Mouse (Mus musculus) layer of hippocampus, postnatal 25 days (tissue): ENCODE results near the gene Qk. TPM values are rescaled to one million over a fixed set of nuclear protein-coding genes. Genes with fewer than 3 reads are reported as not detected.

Experiments
- DNase-seq, 2 experiments: peaks; one replicate each; pipeline ENCODE4 v3.0.0; 2022; ENCODE audit warnings: mixed read lengths in 2 of 2, low spot score in 1 of 2; ENCODE audit errors: extremely low spot score in 1 of 2
- total RNA-seq, 2 experiments: library from RNA; stranded (reverse); gene quantifications; 2 replicates each; pipeline ENCODE4 v1.2.3; 2021

The Qk gene
- total RNA-seq, 2 experiments from 2014 or later = 413 to 454 TPM

- DNase-seq = no peak
Measured at GRCm38 (mm10) chr17:10269518-10269917, 50.1 kb downstream of the Qk start.

- DNase-seq = no peak
Measured at GRCm38 (mm10) chr17:10268468-10268867, 51.2 kb downstream of the Qk start.

- no peak for DNase-seq
Measured at GRCm38 (mm10) chr17:10266207-10266606, 53.4 kb downstream of the Qk start.

GRCm38 (mm10) chr17:10251252-10251958 is 68.2 kb downstream of the Qk start:
- DNase-seq = no peak

GRCm38 (mm10) chr17:10240081-10240480 is 79.6 kb downstream of the Qk start:
- DNase-seq = no peak

- DNase-seq = no peak
Measured at GRCm38 (mm10) chr17:10236595-10236994, 83.1 kb downstream of the Qk start.

- no peak for DNase-seq
Measured at GRCm38 (mm10) chr17:10232406-10232805, 87.2 kb downstream of the Qk start.

GRCm38 (mm10) chr17:10227798-10228538 is 91.7 kb downstream of the Qk start:
- no peak for DNase-seq

- no peak for DNase-seq
Measured at GRCm38 (mm10) chr17:10216164-10216563, 103.5 kb downstream of the Qk start.

- DNase-seq = no peak
Measured at GRCm38 (mm10) chr17:10209154-10209777, 110.4 kb downstream of the Qk start.

GRCm38 (mm10) chr17:10198662-10199061 is 121.0 kb downstream of the Qk start:
- DNase-seq = no peak

- no peak for DNase-seq
Measured at GRCm38 (mm10) chr17:10198231-10198630, 121.4 kb downstream of the Qk start.

GRCm38 (mm10) chr17:10195703-10196102 is 124.0 kb downstream of the Qk start:
- DNase-seq = no peak

- no peak for DNase-seq
Measured at GRCm38 (mm10) chr17:10190857-10191256, 128.8 kb downstream of the Qk start.

GRCm38 (mm10) chr17:10188481-10188880 is 131.2 kb downstream of the Qk start:
- DNase-seq = no peak

GRCm38 (mm10) chr17:10187431-10188020 is 132.1 kb downstream of the Qk start:
- no peak for DNase-seq

- DNase-seq = no peak
Measured at GRCm38 (mm10) chr17:10181761-10182160, 137.9 kb downstream of the Qk start.

- no peak for DNase-seq
Measured at GRCm38 (mm10) chr17:10177096-10177495, 142.6 kb downstream of the Qk start.

GRCm38 (mm10) chr17:10161258-10161657 is 158.4 kb downstream of the Qk start:
- no peak for DNase-seq

GRCm38 (mm10) chr17:10160415-10160814 is 159.2 kb downstream of the Qk start:
- no peak for DNase-seq

- DNase-seq = no peak
Measured at GRCm38 (mm10) chr17:10152808-10153413, 166.7 kb downstream of the Qk start.
